Mouse (Mus musculus) left cerebral cortex, adult 2 months (tissue): ENCODE measurements around the gene Sos1. TPM values are rescaled to one million over a fixed set of nuclear protein-coding genes. Genes with fewer than 3 reads are reported as not detected.
"Not testable (repeated sequence)": the region's sequence is repeated elsewhere in the genome, so short reads cannot be mapped to it uniquely, and the experiment has no call there.

ENCODE experiments used
- DNase-seq, 2 experiments: peaks; one replicate each; pipeline ENCODE4 v3.0.0; 2021 to 2022; ENCODE audit warnings: low spot score in 2 of 2, mixed read lengths in 1 of 2; ENCODE audit errors: extremely low spot score in 1 of 2
- H3K27ac ChIP-seq: fragments of 200-600 bp; 2 replicates; pipeline ENCODE4 v1.8.1; 2022
- H3K4me3 ChIP-seq: fragments of 200-600 bp; 2 replicates; pipeline ENCODE4 v1.8.1; 2022
- CTCF ChIP-seq: fragments of 200-600 bp; IDR thresholded peaks from 2 replicates; pipeline ENCODE4 v1.8.1; 2022; ENCODE audit warnings: antibody characterized with exemption, mild to moderate bottlenecking, moderate library complexity
- intact Hi-C: fragments of 180-260 bp; cut with DNase I; formaldehyde crosslinking; loops from one replicate; pipeline ENCODE4 v1.15.1; 2025
- total RNA-seq, 2 experiments: library from RNA; stranded (reverse); gene quantifications; 2 replicates each; pipeline ENCODE4 v1.2.3; 2021

Gene Sos1
- total RNA-seq, 2 experiments from 2014 or later = 33.0 to 36.6 TPM

DNA sequence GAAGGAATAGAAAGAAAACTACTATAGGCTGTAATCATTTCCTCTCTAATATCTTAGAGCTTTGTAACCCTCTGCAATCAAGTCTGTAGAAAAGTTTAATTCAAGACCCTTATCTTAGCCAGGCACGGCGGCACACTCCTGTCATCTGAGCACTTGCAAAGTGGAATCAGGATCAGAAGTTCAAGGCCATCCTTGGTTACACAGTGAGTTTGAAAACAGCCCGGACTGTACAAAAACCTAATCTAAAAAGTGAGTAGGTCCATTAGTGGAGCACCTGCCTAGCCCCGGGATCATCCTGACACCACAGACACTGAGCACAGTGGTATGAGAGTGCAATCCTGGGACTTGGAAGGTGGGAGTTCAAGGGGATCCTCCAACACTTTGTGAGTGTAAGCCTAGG is 12.6 kb upstream of the Sos1 start:
- intact Hi-C loops = no loop called here
- Histone ChIP-seq H3K27ac (no peak overlapping the region), H3K4me3 (no peak overlapping the region)
- DNase-seq = no peak
- no peak for TF ChIP-seq CTCF

- intact Hi-C loops = no loop called here
- no peak overlapping the region for H3K4me3 ChIP-seq
- no peak overlapping the region for H3K27ac ChIP-seq
- no peak for DNase-seq
- TF ChIP-seq CTCF = no peak
Observed at GRCm38 (mm10) chr17:80492274-80492673, 12.0 kb upstream of the Sos1 start.

DNA sequence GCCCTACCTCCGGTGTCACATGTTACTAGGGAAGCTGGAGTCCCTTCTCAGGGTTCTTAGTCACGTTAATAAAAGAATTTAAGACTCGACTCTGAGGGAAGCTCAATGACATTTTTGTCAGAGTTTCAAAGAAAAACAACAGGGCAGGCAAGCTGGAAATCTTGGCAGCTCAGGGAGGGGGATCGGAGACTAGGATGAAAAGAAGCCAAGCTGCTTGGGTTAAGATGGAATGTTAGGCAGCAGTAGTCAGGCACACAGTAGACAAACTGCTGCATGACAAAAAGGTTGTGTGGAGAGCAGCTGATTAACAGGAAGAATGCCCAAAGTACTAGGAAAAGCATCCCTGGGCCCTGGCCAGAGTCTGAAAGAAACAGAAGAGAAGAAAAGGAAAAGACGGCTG is 9.9 kb upstream of the Sos1 start:
- no peak for DNase-seq
- no peak overlapping the region for H3K27ac ChIP-seq
- TF ChIP-seq CTCF = no peak
- intact Hi-C loops = no loop called here
- H3K4me3 ChIP-seq = no peak overlapping the region

GRCm38 (mm10) chr17:80488918-80489317 is 8.7 kb upstream of the Sos1 start:
- intact Hi-C loops = no loop called here
- Histone ChIP-seq H3K4me3 (no peak overlapping the region), H3K27ac (no peak overlapping the region)
- DNase-seq = no peak
- no peak for TF ChIP-seq CTCF

DNA sequence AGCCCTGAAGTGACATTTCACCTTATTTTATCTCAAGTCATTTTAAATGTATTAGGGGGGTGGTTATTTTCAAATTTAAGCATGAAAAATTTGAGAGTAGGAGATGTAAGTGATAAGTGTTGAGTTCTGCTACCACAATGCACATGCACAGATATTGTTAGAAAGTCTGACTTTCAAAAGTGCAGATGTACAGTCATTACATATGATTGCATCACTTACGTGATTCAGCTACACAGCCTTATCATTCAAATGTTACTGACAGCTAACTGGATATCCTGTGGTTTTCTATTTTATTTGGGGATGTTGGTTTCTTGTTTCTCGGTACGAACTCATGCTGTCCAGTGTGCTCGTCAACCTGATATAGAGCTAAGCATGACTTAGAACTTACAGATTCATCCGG is 4.9 kb upstream of the Sos1 start:
- no peak overlapping the region for H3K27ac ChIP-seq
- no peak for TF ChIP-seq CTCF
- DNase-seq = no peak
- intact Hi-C loops = no loop called here
- no peak overlapping the region for H3K4me3 ChIP-seq

GRCm38 (mm10) chr17:80480855-80481224 is 587 bp upstream of the Sos1 start:
- intact Hi-C loops = loop anchor here (5.0 kb wide), 1 partner anchor 109 kb away; the partner anchor contains the start of gene Gm10190
- no peak for TF ChIP-seq CTCF
- Histone ChIP-seq H3K27ac (peak overlapping the region; percentile 95), H3K4me3 (peak overlapping the region; percentile 87)
- no peak for DNase-seq

DNA sequence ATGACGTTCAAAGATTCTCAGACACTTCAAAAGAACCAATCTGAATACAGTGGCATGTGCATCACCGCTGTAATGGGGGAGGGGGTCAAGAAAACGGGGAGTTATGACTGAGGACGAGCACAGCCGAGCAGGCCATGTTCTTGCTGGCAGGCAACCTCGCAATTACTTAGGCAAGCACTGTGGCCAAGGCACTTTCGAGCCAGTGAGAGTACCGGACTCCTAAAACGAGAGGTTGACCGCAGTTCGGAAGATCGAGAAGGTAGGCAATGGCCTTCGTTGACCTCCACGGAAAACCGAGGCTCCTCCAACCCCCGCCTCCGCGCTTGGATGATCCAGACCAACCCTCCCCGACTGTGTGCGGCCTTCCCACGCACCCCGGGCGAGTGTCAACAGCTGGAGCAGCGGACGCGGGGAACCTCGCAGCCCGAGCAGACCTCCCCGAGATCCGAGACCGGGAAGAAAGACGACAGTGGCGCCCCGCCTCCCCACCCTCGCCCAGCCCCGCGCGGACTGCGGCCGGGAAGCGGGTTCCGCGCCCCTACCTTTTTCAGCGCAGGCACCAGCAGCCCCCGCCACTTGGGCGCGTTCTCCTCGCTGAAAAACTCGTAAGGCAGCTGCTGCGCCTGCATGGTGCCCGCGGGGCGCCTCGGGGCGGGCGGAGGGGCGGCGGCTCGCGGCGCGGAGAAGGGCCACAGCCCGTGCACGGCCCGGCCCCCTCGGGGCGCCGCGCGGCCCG is 790 bp downstream of the Sos1 start:
- intact Hi-C loops = loop anchor here (5.0 kb wide), 1 partner anchor 107 kb away; the partner anchor contains the start of gene Gm10190
- peak; percentile 64 to 65 for DNase-seq
- no peak for TF ChIP-seq CTCF
- Histone ChIP-seq H3K4me3 (peak overlapping the region; percentile 87), H3K27ac (peak overlapping the region; percentile 90)

DNA sequence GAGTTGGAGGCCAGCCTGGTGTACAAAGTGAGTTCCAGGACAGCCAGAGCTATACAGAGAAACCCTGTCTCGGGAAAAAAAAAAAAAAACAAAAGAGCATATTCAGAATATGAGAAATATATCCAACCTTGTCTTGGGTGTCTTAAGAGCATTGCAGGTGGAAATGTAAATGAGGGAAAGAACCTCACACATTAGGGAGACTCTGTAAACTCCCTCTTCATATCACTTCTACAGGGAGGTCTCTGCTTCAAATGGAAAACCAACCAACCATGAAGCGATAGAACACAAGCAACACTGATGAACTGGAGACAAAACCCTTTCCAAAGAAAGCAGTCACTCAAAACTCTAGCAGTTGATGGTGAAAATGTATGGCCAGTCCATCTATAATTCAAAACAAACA is 2.6 kb downstream of the Sos1 start:
- TF ChIP-seq CTCF = no peak
- intact Hi-C loops = no loop called here
- no peak overlapping the region for H3K4me3 ChIP-seq
- no peak for DNase-seq
- H3K27ac ChIP-seq = no peak overlapping the region

DNA sequence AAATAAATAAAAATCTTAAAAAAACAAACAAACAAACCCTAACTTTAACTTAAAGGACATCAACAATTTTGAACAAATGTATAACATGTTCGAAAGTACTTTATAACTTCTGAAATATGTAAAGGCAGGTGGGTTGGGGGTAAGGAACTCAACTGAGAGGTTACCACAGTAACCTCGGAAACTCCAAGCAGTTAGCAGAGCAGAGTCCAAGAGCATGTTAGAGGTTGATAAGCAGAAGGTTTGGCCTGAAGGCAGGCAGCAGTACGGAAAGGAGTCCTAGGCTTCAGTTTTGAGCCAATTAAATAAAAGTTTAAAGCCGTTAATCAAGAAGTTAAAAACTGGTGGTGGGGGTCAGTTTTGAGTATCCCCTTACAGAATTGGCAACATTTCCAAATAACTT is 3.8 kb downstream of the Sos1 start:
- DNase-seq = no peak
- Histone ChIP-seq H3K4me3 (no peak overlapping the region), H3K27ac (no peak overlapping the region)
- TF ChIP-seq CTCF = no peak
- intact Hi-C loops = no loop called here

GRCm38 (mm10) chr17:80471056-80471802 is 9.0 kb downstream of the Sos1 start:
- intact Hi-C loops = no loop called here
- no peak overlapping the region for H3K4me3 ChIP-seq
- no peak for TF ChIP-seq CTCF
- no peak overlapping the region for H3K27ac ChIP-seq
- no peak for DNase-seq

DNA sequence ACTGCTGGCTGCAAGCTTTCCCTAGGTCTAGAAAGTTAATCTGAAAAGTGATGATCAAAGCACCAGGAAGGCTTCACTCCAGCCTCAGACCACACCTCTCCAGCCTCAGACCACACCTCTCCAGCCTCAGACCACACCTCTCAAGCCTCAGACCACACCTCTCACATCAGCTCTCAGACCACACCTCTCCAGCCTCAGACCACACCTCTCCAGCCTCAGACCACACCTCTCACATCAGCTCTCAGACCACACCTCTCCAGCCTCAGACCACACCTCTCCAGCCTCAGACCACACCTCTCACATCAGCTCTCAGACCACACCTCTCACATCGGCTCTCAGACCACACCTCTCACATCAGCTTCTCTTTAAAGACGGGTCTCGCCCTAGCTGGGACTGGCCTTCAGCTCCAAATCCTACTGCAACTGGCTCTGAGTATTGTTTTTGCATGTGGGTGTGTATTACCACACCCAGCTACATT is 11.8 kb downstream of the Sos1 start:
- H3K27ac ChIP-seq, intact Hi-C loops, DNase-seq, H3K4me3 ChIP-seq: not testable (repeated sequence)

GRCm38 (mm10) chr17:80460258-80460657 is 20.0 kb downstream of the Sos1 start:
- Histone ChIP-seq H3K27ac (no peak overlapping the region), H3K4me3 (no peak overlapping the region)
- no peak for DNase-seq
- TF ChIP-seq CTCF = no peak
- intact Hi-C loops = no loop called here

DNA sequence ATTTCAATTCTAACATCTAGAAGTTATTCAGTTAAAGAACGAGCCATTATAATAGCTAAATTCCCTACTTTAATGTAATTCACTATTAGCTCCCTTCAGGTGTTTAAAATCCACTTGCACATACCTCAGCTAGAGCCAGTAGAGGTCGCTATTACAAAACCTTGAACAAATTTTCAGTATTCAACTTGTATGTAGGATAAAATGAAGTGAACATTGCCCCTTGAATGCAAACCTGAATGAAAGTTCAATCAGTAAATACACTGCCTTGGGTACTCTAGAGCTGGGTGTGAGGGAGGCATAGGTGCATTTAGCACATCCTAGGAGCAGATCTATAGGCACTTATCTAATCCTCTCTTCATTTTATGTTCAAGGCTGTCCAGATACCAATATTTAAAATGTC is 24.6 kb downstream of the Sos1 start:
- no peak overlapping the region for H3K27ac ChIP-seq
- intact Hi-C loops = loop anchor here (1.0 to 2.0 kb wide), 2 partner anchors 97 to 105 kb away; no protein-coding TSS in a partner anchor
- DNase-seq = no peak
- no peak overlapping the region for H3K4me3 ChIP-seq
- peak; percentile 84 for TF ChIP-seq CTCF
